Mouse (Mus musculus): ENCODE data around the gene Tbc1d2. TPM values are rescaled to one million over a fixed set of nuclear protein-coding genes. Genes with fewer than 3 reads are reported as not detected.
"Not testable (repeated sequence)": the region's sequence is repeated elsewhere in the genome, so short reads cannot be mapped to it uniquely, and the experiment has no call there.

Gene Tbc1d2
- polyA plus RNA-seq, 2 experiments from 2014 or later: 0.31 to 0.67 TPM

DNA sequence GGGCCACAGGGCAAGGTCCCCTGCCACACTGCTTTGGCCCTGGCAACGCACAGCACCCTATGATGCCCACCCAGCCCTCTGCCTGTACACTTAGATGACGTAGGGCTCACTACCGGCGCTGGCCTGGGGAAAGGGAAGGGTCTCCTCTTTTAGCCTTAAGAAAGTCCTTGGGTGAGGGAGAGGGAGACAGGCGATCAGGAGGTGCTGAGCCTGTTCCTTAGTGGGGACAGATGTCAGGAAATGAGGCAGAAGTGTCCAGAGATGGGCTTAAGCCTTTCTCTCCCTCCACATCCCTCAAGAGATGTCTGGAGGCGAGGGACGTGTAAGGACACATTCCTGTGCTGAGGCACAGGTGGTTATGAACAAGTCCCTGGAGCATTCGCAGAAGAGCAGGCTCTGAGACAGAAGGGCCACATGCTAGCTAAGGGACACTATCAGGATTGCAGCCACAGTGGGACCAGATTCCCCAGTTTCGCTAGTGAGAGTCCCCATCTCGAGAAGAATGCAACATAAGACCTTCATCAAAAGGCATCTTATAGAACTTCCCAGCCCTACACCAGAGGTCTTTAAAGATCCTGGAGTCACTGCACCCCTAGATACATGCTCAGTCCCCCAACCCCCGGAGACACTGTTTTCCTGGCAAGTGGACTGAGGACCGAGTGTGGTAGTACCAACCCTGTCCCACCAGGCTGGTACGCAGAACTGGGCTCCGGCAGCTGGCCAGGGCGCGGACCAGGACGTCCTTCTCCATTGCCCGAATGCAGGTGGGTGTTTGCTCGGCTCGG lies 49.3 kb downstream of the Tbc1d2 start:
- no peak for ATAC-seq

DNA sequence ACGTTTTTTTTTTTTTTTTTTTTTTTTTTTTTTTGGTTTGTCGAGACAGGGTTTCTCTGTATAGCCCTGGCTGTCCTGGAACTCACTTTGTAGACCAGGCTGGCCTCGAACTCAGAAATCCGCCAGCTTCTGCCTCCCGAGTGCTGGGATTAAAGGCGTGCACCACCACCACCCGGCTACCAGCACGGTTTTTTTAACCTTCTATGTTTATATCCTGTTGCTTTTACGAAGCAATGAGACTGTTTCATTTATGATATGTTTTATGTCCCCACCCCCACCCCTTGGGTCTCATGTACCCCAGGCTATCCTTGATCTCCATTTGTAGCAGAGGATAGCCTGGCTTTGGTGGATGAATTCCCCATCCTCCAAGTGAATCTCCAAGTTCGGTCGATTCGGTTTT lies 50.4 kb downstream of the Tbc1d2 start:
- not testable (repeated sequence) for ATAC-seq

GRCm38 (mm10) chr4:46598981-46599380 lies 51.0 kb downstream of the Tbc1d2 start:
- ATAC-seq: no peak

DNA sequence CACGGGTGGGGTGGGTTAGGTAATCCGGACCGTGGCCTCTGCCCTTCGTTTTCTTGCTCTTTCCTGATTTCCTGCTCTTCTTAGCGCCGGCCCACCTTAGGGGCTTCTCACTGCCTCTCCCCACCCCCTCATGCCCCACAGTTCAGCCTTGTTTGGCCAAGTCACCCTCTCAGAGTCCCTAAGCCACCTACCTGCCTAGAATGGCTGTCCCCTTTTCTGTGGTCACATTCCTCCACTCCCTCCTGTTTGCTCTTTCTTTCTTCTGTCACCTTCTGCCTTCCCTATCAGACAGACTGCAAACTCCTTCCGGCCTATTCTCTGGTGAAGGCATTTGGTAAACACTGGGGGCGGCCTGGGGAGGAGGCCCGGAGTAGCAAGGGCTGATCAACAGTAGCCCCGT lies 51.9 kb downstream of the Tbc1d2 start:
- ATAC-seq: no peak

DNA sequence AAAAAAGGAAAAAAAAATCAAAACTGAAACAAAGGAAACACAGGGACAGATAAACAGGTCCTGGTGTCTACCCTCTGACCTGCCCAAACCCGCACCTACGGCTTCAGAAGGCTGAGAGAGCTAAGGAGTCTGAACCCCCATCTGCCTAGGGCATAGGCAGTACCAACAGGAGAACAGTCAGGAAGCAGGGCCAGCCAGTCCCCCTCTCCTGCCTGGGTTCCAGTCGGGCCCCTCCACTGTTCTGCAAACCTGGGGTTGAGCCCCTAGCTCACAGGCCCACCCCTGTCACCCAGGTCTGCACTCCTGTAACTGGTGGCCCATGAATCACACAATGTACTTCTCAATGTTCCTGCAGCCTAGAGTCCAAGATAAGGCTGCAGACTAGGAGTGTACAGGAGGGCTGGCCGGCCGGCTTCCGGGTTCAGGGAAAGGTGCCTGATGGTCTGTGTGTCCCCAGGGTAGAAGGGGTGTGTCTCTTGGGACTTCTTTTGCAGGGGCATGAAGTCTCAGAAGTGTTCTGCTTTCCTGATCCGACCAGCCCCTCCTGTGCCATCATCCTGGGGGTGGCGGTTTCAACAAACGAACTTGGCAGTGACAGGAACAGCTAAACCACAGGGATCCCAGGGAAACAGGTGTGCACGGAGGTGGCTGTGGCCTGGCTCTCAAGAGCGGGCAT lies 52.6 kb downstream of the Tbc1d2 start:
- no peak for ATAC-seq

DNA sequence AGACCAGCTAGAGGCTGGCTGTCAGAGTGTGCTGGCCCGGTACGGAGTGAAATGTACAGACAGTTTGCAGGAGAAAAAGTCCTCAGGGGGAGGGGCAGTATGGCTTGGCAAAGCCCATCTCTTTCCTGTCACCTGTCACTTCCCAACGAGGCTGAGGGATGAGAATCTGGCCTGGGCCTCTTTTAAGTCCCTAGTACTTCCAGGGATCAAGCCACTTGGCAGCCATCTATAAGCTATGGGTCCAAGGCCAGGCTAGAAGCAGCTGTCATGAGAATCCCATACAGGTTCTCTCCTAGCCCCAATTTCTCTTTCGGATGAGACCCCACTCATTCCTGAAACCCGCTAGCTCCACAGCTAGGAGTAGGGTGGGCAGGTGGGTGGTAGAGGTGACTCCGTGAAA lies 53.6 kb downstream of the Tbc1d2 start:
- no peak for ATAC-seq

DNA sequence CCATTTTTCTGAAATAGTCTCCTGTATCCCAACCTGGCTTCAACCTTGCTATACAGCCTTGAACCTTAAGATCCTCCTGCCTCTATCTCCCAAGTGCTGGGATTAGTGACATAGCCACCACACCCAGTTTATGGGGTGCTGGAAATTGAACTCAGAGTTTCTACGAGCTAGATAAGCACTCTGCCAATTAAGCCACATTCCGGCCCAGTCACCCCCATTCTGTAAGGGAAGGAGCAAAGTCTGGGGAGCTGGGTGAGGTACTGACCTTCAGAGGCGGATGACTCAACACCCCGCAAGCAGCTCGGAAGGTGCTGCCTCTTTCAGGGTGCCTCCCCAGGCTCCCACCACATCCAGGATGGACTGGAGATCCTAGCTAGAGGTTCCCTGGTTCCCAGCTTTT lies 55.9 kb downstream of the Tbc1d2 start:
- ATAC-seq: no peak

GRCm38 (mm10) chr4:46593472-46593871 lies 56.5 kb downstream of the Tbc1d2 start:
- no peak for ATAC-seq

DNA sequence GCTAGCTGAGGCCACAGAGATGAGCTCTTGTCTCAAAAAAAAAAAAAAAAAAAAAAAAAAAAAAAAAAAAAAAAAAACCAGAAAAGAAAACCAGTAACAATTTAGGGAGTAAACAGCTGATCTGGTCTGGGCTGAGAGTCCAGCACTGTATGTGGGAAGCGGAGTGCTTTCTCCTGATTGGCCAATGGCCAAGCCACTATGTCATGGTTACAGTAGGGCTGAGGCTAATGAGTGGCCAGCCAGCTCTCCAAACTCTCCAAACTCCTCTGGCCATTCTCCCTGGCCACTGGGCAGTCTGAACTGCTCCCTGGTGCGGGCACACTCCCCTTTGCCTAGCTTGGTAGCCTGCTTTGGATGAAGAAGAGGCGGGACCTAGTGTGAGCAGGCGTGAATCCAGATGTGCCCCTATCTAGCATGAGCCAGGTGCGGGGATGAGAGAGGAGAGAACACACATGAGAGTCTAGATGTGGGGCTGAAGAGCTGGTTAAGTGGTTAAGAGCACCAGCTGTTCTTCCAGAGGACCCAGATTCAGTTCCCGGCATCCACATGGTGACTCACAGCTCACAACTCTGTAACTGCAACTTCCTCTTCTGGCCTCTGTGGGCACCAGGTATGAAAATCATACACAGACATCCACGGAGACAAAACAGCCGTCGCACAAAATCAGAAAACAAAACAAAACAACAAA lies 58.0 kb downstream of the Tbc1d2 start:
- ATAC-seq: peak; percentile 11

- no peak for ATAC-seq
These were observed 59.2 kb downstream of the Tbc1d2 start for GRCm38 (mm10) chr4:46590810-46591209.

- ATAC-seq: no peak
These were observed 59.9 kb downstream of the Tbc1d2 start for GRCm38 (mm10) chr4:46589946-46590684.

DNA sequence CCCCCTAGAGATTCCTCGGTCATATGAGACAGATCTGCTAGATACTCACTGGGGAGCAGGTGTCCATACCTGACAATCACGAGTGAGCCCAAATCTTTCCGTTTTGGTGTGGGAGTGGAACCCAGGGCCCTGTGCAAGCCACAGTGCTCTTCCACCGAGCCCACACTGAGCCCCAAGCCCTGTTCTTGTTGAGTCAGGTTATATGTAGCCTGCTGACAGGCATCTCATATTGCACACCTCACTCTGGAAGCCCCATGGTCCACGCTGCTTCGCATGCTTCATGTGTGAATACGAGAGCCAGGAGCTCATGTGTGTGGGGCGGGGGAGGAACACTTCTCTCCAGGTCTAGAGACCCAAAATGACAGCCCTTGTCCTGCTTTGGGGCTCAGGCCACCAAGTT lies 60.9 kb downstream of the Tbc1d2 start:
- no peak for ATAC-seq

DNA sequence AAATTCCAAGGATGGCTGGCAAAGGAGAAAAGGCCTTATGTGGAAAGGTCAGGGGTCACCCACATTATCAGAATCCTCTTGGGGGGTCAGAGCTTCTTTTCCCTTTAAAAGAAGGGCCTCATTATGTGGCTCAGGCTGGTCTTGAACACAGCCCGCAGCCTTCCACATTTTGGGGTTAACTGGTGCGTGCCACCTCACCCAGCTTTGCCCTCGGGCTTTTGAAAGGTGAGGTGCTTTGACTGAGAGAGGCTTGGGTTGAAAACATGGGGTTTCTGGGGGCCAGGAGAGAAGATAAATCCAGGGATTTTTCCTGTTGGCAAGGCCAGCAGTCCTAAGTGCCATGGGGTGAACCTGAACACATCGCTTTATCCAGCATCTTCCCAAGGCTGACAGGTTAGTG lies 63.5 kb downstream of the Tbc1d2 start:
- no peak for ATAC-seq

DNA sequence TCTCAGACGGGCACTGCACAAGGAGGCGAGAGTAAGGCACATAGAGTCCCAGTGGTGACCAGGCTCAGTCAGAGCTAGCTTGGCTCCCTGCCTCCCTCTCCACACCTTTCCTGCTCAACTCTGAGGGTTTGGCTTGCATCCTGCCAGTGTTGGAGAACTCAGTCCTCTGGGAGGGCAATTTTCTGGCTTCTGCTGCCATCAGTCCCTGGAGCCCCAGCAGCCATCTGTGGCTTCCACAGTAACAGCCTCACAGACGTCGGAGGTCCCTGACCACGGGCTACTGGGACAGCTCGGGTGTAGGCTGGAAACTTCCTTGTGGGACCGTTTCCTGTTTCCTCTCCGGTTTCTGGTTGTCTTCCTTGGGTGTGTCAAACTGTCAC lies 64.2 kb downstream of the Tbc1d2 start:
- ATAC-seq: no peak

DNA sequence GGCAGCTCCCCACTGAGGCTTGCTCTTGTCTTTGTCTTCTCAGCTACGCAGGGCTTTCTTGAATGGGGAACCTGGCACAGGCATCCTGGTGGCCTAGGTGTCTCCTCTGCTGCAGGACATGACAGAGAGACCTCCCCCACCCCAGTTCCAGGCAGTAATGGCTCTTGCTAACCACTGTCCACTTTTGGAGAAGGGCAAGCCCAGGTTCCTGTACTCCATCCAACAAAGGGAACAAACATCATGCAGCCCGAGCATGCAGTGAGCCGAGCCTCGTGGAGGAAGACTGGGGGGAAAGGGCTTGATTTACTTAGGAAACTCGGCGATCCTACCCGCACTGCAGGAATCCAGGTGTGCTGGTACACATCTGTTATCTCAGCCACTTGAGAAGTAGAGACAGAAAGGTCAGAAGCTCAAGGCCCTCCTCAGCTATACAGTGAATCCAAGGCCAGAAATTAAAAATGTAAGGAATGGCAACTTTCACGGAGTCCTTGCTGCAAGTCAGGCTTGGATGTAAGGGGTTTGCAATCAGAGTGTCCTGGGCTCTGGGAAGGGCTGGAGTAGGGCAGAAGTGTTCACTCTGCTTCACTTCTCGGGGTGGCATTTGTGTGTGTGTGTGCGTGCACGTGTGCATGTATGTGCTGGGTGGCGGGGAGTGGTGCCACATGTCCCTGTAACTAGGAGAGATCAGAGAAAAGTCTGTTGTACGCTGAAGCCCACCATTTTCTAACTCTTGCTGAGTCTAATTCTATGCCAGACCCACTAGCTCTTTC lies 64.8 kb downstream of the Tbc1d2 start:
- peak; percentile 3 for ATAC-seq

DNA sequence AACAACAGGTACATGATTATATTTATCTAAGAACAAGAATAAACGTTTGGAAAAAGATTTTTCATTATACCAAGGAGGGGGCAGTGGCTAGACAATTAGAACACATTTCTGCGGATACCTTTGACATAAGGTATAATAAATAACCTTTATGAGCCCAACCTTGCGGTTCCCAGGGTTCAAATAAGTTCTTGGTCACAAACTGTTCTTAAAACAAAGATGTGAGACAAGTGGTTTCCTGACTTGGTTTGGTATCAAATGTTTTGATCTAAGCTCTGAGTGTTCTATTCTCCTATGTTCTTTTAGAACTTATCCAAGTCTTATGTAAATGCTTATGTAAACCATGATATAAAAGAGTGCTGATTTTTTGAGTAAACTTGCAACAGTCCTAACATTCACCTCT lies 65.5 kb downstream of the Tbc1d2 start:
- ATAC-seq: peak; percentile 30

DNA sequence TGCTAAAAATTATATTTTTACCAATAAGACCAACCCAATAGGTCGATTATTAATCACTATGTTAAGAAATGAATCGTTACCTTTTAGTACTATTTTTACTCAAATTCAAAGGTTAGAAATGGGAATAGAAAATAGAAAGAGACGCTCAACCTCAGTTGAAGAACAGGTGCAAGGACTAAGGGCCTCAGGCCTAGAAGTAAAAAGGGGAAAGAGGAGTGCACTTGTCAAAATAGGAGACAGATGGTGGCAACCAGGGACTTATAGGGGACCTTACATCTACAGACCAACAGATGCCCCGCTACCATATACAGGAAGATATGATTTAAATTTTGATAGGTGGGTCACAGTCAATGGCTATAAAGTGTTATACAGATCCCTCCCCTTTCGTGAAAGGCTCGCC lies 65.9 kb downstream of the Tbc1d2 start:
- not testable (repeated sequence) for ATAC-seq

DNA sequence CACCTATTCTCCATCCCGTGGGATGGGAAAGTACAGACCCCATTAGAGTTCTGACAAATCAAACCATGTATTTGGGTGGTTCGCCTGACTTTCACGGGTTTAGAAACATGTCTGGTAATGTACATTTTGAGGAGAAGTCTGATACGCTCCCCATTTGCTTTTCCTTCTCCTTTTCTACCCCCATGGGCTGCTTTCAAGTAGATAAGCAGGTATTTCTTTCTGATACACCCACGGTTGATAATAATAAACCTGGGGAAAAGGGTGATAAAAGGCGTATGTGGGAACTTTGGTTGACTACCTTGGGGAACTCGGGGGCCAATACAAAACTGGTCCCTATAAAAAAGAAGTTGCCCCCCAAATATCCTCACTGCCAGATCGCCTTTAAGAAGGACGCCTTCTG lies 68.0 kb downstream of the Tbc1d2 start:
- ATAC-seq: not testable (repeated sequence)

GRCm38 (mm10) chr4:46581577-46581976 lies 68.4 kb downstream of the Tbc1d2 start:
- ATAC-seq: not testable (repeated sequence)

DNA sequence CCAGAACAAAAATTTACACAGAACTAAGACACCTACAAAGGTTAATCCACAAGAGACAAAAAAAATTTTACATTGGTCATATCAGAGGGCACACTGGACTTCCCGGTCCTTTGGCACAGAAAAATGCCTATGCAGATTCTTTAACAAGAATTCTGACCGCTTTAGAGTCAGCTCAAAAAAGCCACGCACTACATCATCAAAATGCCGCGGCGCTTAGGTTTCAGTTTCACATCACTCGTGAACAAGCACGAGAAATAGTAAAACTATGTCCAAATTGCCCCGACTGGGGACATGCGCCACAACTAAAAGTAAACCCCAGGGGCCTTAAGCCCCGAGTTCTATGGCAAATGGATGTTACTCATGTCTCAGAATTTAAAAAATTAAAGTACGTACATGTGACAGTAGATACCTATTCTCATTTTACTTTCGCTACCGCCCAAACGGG lies 69.2 kb downstream of the Tbc1d2 start:
- ATAC-seq: peak; percentile 16

DNA sequence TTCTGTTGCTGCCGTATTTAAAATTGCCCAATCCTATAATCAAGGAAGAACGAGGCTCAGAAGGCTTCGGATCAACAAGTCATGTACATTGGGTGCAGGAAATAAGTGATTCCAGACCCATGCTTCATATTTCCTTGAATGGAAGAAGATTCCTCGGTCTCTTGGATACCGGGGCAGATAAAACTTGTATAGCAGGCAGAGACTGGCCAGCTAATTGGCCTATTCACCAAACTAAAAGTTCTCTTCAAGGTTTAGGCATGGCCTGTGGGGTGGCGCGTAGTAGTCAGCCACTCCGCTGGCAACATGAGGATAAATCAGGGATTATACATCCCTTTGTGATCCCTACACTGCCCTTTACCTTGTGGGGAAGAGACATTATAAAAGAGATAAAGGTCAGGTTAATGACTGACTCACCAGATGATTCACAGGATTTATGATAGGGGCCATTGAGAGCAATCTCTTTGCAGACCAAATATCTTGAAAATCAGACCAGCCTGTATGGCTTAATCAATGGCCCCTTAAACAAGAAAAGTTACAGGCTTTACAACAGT lies 71.1 kb downstream of the Tbc1d2 start:
- not testable (repeated sequence) for ATAC-seq

DNA sequence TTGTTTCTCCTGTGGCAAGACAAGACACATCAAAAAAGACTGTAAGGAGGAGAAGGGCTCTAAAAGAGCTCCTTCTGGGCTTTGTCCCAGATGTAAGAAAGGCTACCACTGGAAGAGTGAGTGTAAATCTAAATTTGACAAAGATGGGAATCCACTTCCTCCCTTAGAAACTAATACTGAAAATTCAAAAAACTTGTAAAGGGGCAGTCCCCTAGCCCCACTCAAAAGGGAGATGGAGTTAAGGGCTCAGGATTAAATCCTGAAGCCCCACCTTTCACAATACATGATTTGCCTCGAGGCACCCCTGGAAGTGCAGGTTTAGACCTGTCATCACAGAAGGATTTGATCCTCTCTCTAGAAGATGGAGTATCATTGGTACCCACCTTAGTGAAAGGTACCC lies 71.8 kb downstream of the Tbc1d2 start:
- no peak for ATAC-seq
